Mouse (Mus musculus) subcutaneous adipose tissue, adult 2 months (tissue): Measurements from ENCODE around the gene Timp3. TPM values are rescaled to one million over a fixed set of nuclear protein-coding genes. Genes with fewer than 3 reads are reported as not detected.

ENCODE experiments used
- polyA plus RNA-seq: library from polyadenylated mRNA; depleted of rRNA; stranded (reverse); fragments of >200 nt; gene quantifications from 2 replicates; pipeline ENCODE4 v1.2.3, GENCODE M21; 2012; ENCODE audit warnings: low replicate concordance; rRNA removed

Timp3 gene
- polyA plus RNA-seq, result 118 and 169 TPM in 2 replicates

GRCm38 (mm10) chr10:86300293-86301116 is at the start of gene Timp3:
Gene Timp3, plus strand, starts transcription at chr10:86300372.

Other genes starting within 250 kb of the Timp3 start
- gene Syn3, start 198.5 kb downstream of the Timp3 start, polyA plus RNA-seq, result 0.66 and 1.2 TPM in 2 replicates